ENCODE assay signal across 16 mouse cellular contexts in genomic region chr13:119185567-119186143, GRCm38 (mm10).
DNase-seq lines count a peak whose midpoint lies in the region; ATAC-seq and TF ChIP-seq lines count a peak whose summit lies in the region.
"Had no signal": no experiment of that assay in that cellular context is flagged by ENCODE, and none has a peak within 500 bp of the region (broad histone marks: within the 10 kb centered on the region; RNA-seq: fewer than 3 reads in every experiment).

No protein-coding gene starts in this region.

- TF ChIP-seq CTCF in forebrain, postnatal 0 days (IDR thresholded peaks at IDR 0.05; ENCODE audit: low read depth): no peak

- H3K4me3 ChIP-seq in forebrain, embryonic 11.5 days (ENCODE audit: low read depth, low read length): no peak overlapping the region
- H3K4me3 ChIP-seq in forebrain, postnatal 0 days (ENCODE audit: low read depth, low read length): no peak overlapping the region
- no peak overlapping the region for H3K4me3 ChIP-seq in kidney, embryonic 15.5 days (replicated peaks)
- no peak overlapping the region for H3K4me3 ChIP-seq in midbrain, embryonic 11.5 days (ENCODE audit: low read depth, low read length)
- no peak overlapping the region for H3K4me3 ChIP-seq in midbrain, embryonic 16.5 days (ENCODE audit: low read depth, low read length)
- H3K4me3 ChIP-seq in liver, embryonic 13.5 days (replicated peaks): no peak overlapping the region

- ATAC-seq in forebrain, embryonic 11.5 days (replicated peaks; ENCODE audit: low FRiP score): peak; percentile 33; the same call in 1 of the 2 replicates
- no peak for ATAC-seq in forebrain, postnatal 0 days
- ATAC-seq in kidney, embryonic 15.5 days (replicated peaks; ENCODE audit: low FRiP score): peak; percentile 60; the same call in 1 of the 2 replicates
- ATAC-seq in midbrain, embryonic 11.5 days (ENCODE audit: low FRiP score): peak; percentile 52
- no peak for ATAC-seq in midbrain, embryonic 16.5 days
- peak; percentile 45; the same call in 1 of the 2 replicates for ATAC-seq in liver, embryonic 13.5 days (ENCODE audit: low read depth)

- H3K9ac ChIP-seq in forebrain, embryonic 11.5 days (ENCODE audit: low read length): no peak overlapping the region
- no peak overlapping the region for H3K9ac ChIP-seq in forebrain, postnatal 0 days
- H3K9ac ChIP-seq in kidney, embryonic 15.5 days: no peak overlapping the region
- no peak overlapping the region for H3K9ac ChIP-seq in midbrain, embryonic 11.5 days (ENCODE audit: low read length)
- H3K9ac ChIP-seq in midbrain, embryonic 16.5 days (ENCODE audit: low read depth, low read length): no peak overlapping the region
- no peak overlapping the region for H3K9ac ChIP-seq in liver, embryonic 13.5 days

- H3K4me2 ChIP-seq in forebrain, embryonic 11.5 days (ENCODE audit: low read depth, low read length, severe bottlenecking): no peak overlapping the region
- H3K4me2 ChIP-seq in forebrain, postnatal 0 days (ENCODE audit: low read depth): no peak overlapping the region
- H3K4me2 ChIP-seq in kidney, embryonic 15.5 days: no peak overlapping the region
- H3K4me2 ChIP-seq in midbrain, embryonic 11.5 days: no peak overlapping the region
- H3K4me2 ChIP-seq in midbrain, embryonic 16.5 days (ENCODE audit: low read length): no peak overlapping the region
- H3K4me2 ChIP-seq in liver, embryonic 13.5 days: no peak overlapping the region

- WGBS in forebrain, embryonic 11.5 days: 98% methylated on average over 5 of the region's 5 CpGs
- 99% methylated on average over 5 of the region's 5 CpGs for WGBS in forebrain, postnatal 0 days
- WGBS in kidney, embryonic 15.5 days: 94% methylated on average over 5 of the region's 5 CpGs
- 99% methylated on average over 5 of the region's 5 CpGs for WGBS in midbrain, embryonic 11.5 days
- 96% methylated on average over 5 of the region's 5 CpGs for WGBS in midbrain, embryonic 16.5 days
- WGBS in liver, embryonic 13.5 days (ENCODE audit: insufficient replicate concordance): 87% methylated on average over 5 of the region's 5 CpGs

- no peak overlapping the region for H3K27ac ChIP-seq in forebrain, embryonic 11.5 days (ENCODE audit: low read depth, low read length)
- H3K27ac ChIP-seq in forebrain, postnatal 0 days (ENCODE audit: low read depth, low read length): no peak overlapping the region
- no peak overlapping the region for H3K27ac ChIP-seq in kidney, embryonic 15.5 days
- no peak overlapping the region for H3K27ac ChIP-seq in midbrain, embryonic 11.5 days (ENCODE audit: low read depth, low read length)
- H3K27ac ChIP-seq in midbrain, embryonic 16.5 days (ENCODE audit: low read length): no peak overlapping the region
- no peak overlapping the region for H3K27ac ChIP-seq in liver, embryonic 13.5 days

- no peaks in the 10 kb centered on the region for H3K9me3 ChIP-seq in forebrain, embryonic 11.5 days (ENCODE audit: control insufficient read depth, low read length)
- H3K9me3 ChIP-seq in forebrain, postnatal 0 days (ENCODE audit: low read length): no peaks in the 10 kb centered on the region
- H3K9me3 ChIP-seq in kidney, embryonic 15.5 days (replicated peaks): no peaks in the 10 kb centered on the region
- H3K9me3 ChIP-seq in midbrain, embryonic 11.5 days (ENCODE audit: control insufficient read depth, low read length): no peaks in the 10 kb centered on the region
- H3K9me3 ChIP-seq in midbrain, embryonic 16.5 days (replicated peaks; ENCODE audit: control insufficient read depth, low read length, poor library complexity, severe bottlenecking): no peaks in the 10 kb centered on the region
- H3K9me3 ChIP-seq in liver, embryonic 13.5 days (replicated peaks): no peaks in the 10 kb centered on the region

- H3K4me1 ChIP-seq in forebrain, embryonic 11.5 days (replicated peaks; ENCODE audit: control insufficient read depth, insufficient read depth, low read length): no peaks in the 10 kb centered on the region
- no peaks in the 10 kb centered on the region for H3K4me1 ChIP-seq in forebrain, postnatal 0 days (ENCODE audit: insufficient read depth)
- H3K4me1 ChIP-seq in kidney, embryonic 15.5 days: no peaks in the 10 kb centered on the region
- H3K4me1 ChIP-seq in midbrain, embryonic 11.5 days (ENCODE audit: control insufficient read depth, insufficient read depth, low read length): no peaks in the 10 kb centered on the region
- H3K4me1 ChIP-seq in midbrain, embryonic 16.5 days (ENCODE audit: control insufficient read depth, insufficient read depth, low read length): no peaks in the 10 kb centered on the region
- H3K4me1 ChIP-seq in liver, embryonic 13.5 days (replicated peaks): no peaks in the 10 kb centered on the region

- no peaks in the 10 kb centered on the region for H3K27me3 ChIP-seq in forebrain, embryonic 11.5 days (ENCODE audit: control insufficient read depth, insufficient read depth, low read length)
- no peaks in the 10 kb centered on the region for H3K27me3 ChIP-seq in forebrain, postnatal 0 days (ENCODE audit: insufficient read depth, low read length)
- H3K27me3 ChIP-seq in kidney, embryonic 15.5 days: no peaks in the 10 kb centered on the region
- H3K27me3 ChIP-seq in midbrain, embryonic 11.5 days (ENCODE audit: control insufficient read depth, insufficient read depth, low read length): no peaks in the 10 kb centered on the region
- no peaks in the 10 kb centered on the region for H3K27me3 ChIP-seq in midbrain, embryonic 16.5 days (ENCODE audit: control insufficient read depth, insufficient read depth, low read depth, low read length)
- no peaks in the 10 kb centered on the region for H3K27me3 ChIP-seq in liver, embryonic 13.5 days

- DNase-seq in forebrain, embryonic 11.5 days (ENCODE audit: low spot score): peak; percentile 50
- DNase-seq in forebrain, postnatal 0 days: no peak
- DNase-seq in kidney, postnatal 36 days: no peak
- peak; percentile 45 for DNase-seq in midbrain, embryonic 11.5 days (ENCODE audit: low spot score, missing footprints)
- no peak for DNase-seq in liver, embryonic 13.5 days
- no peak for DNase-seq in cerebellum, postnatal 25 days
- DNase-seq: adrenal gland, adult 8-10 months; cerebellum, postnatal 14 days; gastrocnemius, postnatal 10 days; heart, adult 18-20 months; kidney, adult 8-10 months; layer of hippocampus, postnatal 36 days; lung, adult 2 months; thymus, postnatal 4 days had no signal

- H3K36me3 ChIP-seq in forebrain, embryonic 11.5 days (ENCODE audit: control insufficient read depth, insufficient read depth, low read length): no peaks in the 10 kb centered on the region
- H3K36me3 ChIP-seq in forebrain, postnatal 0 days (ENCODE audit: insufficient read depth): no peaks in the 10 kb centered on the region
- no peaks in the 10 kb centered on the region for H3K36me3 ChIP-seq in kidney, embryonic 15.5 days
- no peaks in the 10 kb centered on the region for H3K36me3 ChIP-seq in midbrain, embryonic 11.5 days (ENCODE audit: control insufficient read depth, insufficient read depth, low read length)
- H3K36me3 ChIP-seq in midbrain, embryonic 16.5 days (ENCODE audit: control insufficient read depth, insufficient read depth, low read length): no peaks in the 10 kb centered on the region
- H3K36me3 ChIP-seq in liver, embryonic 13.5 days: no peaks in the 10 kb centered on the region

Comparison
In these comparisons a context has a peak if more than half of its experiments do, and no peak if none do; other contexts are left out.
1. ATAC-seq: peak in forebrain, embryonic 11.5 days (single experiment), kidney, embryonic 15.5 days (single experiment), midbrain, embryonic 11.5 days (single experiment) and liver, embryonic 13.5 days (single experiment); none in forebrain, postnatal 0 days (single experiment) and midbrain, embryonic 16.5 days (single experiment).
2. DNase-seq: peak in forebrain, embryonic 11.5 days (single experiment) and midbrain, embryonic 11.5 days (single experiment); none in forebrain, postnatal 0 days (single experiment), kidney, postnatal 36 days (0 of 2), liver, embryonic 13.5 days (single experiment) and cerebellum, postnatal 25 days (0 of 2).